Mouse (Mus musculus) forebrain, embryonic 12.5 days (tissue): ENCODE measurements around the gene Bcat1. TPM values are rescaled to one million over a fixed set of nuclear protein-coding genes. Genes with fewer than 3 reads are reported as not detected.

Experiments
- ATAC-seq: fragments of 200-750 bp; cut with Nextera tagmentation; 2 replicates; pipeline ENCODE4 v1.8.0; 2017; ENCODE audit warnings: moderate TSS enrichment; ENCODE audit not compliant: low FRiP score
- H3K27ac ChIP-seq: fragments of 300-500 bp; sonication (generic); 2 replicates; pipeline ENCODE4 v1.5.1; 2016; ENCODE audit warnings: mild to moderate bottlenecking
- H3K27me3 ChIP-seq: fragments of 300-500 bp; sonication (generic); 2 replicates; pipeline ENCODE4 v1.6.1; 2016; ENCODE audit warnings: mild to moderate bottlenecking
- H3K36me3 ChIP-seq: fragments of 300-500 bp; sonication (generic); replicated peaks from 2 replicates; pipeline ENCODE4 v1.6.1; 2016; ENCODE audit warnings: mild to moderate bottlenecking
- H3K4me1 ChIP-seq: fragments of 300-500 bp; sonication (generic); 2 replicates; pipeline ENCODE4 v1.6.1; 2016
- H3K4me2 ChIP-seq: fragments of 300-500 bp; sonication (generic); 2 replicates; pipeline ENCODE4 v1.6.1; 2016; ENCODE audit warnings: mild to moderate bottlenecking, moderate library complexity
- H3K4me3 ChIP-seq: fragments of 300-500 bp; sonication (generic); replicated peaks from 2 replicates; pipeline ENCODE4 v1.5.1; 2016; ENCODE audit warnings: mild to moderate bottlenecking
- H3K9ac ChIP-seq: fragments of 300-500 bp; sonication (generic); 2 replicates; pipeline ENCODE4 v1.6.1; 2016; ENCODE audit warnings: mild to moderate bottlenecking
- H3K9me3 ChIP-seq: fragments of 300-500 bp; sonication (generic); 2 replicates; pipeline ENCODE4 v1.6.1; 2016
- WGBS: fragments of 180-500 bp; shearing (Covaris S2); methylation state at CpG from one replicate; pipeline ENCODE4 v1.1.7; 2016; 5-methylcytosine and 5-hydroxymethylcytosine counted together
- polyA plus RNA-seq: library from polyadenylated mRNA; unstranded; fragments of >200 nt; fragmentation: Nextera tagmentation; extraction: Ambion mirVana; gene quantifications from 2 replicates; pipeline ENCODE4 v1.2.1, GENCODE M21; 2016

The Bcat1 gene
- polyA plus RNA-seq, 1 experiment from 2014 or later: 98.9 TPM

- Histone ChIP-seq H3K9me3 (no peaks in the 10 kb centered on the region), H3K4me2 (no peak overlapping the region), H3K36me3 (no peaks in the 10 kb centered on the region), H3K4me1 (no peaks in the 10 kb centered on the region), H3K27me3 (no peaks in the 10 kb centered on the region), H3K4me3 (no peak overlapping the region), H3K9ac (no peak overlapping the region), H3K27ac (no peak overlapping the region)
- WGBS: 86% methylated on average over 4 of the region's 4 CpGs
- ATAC-seq: no peak
Observed at GRCm38 (mm10) chr6:145089373-145089772, 13.4 kb upstream of the Bcat1 start.

GRCm38 (mm10) chr6:145088451-145089113 lies 12.6 kb upstream of the Bcat1 start:
- Histone ChIP-seq H3K27ac (no peak overlapping the region), H3K4me1 (no peaks in the 10 kb centered on the region), H3K36me3 (no peaks in the 10 kb centered on the region), H3K9ac (no peak overlapping the region), H3K4me2 (no peak overlapping the region), H3K4me3 (no peak overlapping the region), H3K27me3 (no peaks in the 10 kb centered on the region), H3K9me3 (no peaks in the 10 kb centered on the region)
- 49% methylated on average over 4 of the region's 4 CpGs for WGBS
- ATAC-seq: no peak

GRCm38 (mm10) chr6:145084343-145085117 lies 8.5 kb upstream of the Bcat1 start:
- H3K36me3 ChIP-seq: no peaks in the 10 kb centered on the region
- no peaks in the 10 kb centered on the region for H3K9me3 ChIP-seq
- H3K4me2 ChIP-seq: no peak overlapping the region
- H3K9ac ChIP-seq: no peak overlapping the region
- ATAC-seq: no peak
- 90% methylated on average over 8 of the region's 8 CpGs for WGBS
- H3K27ac ChIP-seq: no peak overlapping the region
- H3K4me3 ChIP-seq: no peak overlapping the region
- no peaks in the 10 kb centered on the region for H3K4me1 ChIP-seq
- H3K27me3 ChIP-seq: no peaks in the 10 kb centered on the region

GRCm38 (mm10) chr6:145081721-145082120 lies 5.7 kb upstream of the Bcat1 start:
- H3K4me2 ChIP-seq: no peak overlapping the region
- no peaks in the 10 kb centered on the region for H3K9me3 ChIP-seq
- H3K4me1 ChIP-seq: no peaks in the 10 kb centered on the region
- H3K27me3 ChIP-seq: no peaks in the 10 kb centered on the region
- H3K9ac ChIP-seq: no peak overlapping the region
- no peak overlapping the region for H3K27ac ChIP-seq
- ATAC-seq: no peak
- H3K36me3 ChIP-seq: no peaks in the 10 kb centered on the region
- 73% methylated on average over 4 of the region's 4 CpGs for WGBS
- H3K4me3 ChIP-seq: no peak overlapping the region

GRCm38 (mm10) chr6:145079087-145079759 lies 3.2 kb upstream of the Bcat1 start:
- no peak overlapping the region for H3K27ac ChIP-seq
- ATAC-seq: no peak
- 87% methylated on average over 9 of the region's 9 CpGs for WGBS
- H3K27me3 ChIP-seq: 0 out of 2 replicates have a peak, but pooled peaks cover 3% of the 10 kb centered on the region
- no peak overlapping the region for H3K4me2 ChIP-seq
- H3K4me3 ChIP-seq: no peak overlapping the region
- no peaks in the 10 kb centered on the region for H3K9me3 ChIP-seq
- peaks cover 7% of the 10 kb centered on the region; the same call in 1 of the 2 replicates for H3K4me1 ChIP-seq
- no peaks in the 10 kb centered on the region for H3K36me3 ChIP-seq
- no peak overlapping the region for H3K9ac ChIP-seq

GRCm38 (mm10) chr6:145076286-145076685 lies 302 bp upstream of the Bcat1 start:
- Histone ChIP-seq H3K4me3 (peak overlapping the region; percentile 53), H3K4me1 (peaks cover 7% of the 10 kb centered on the region; the same call in 1 of the 2 replicates), H3K4me2 (peak overlapping the region; percentile 91), H3K9ac (0 out of 2 replicates have a peak overlapping the region, but pooled peaks have one; percentile 74), H3K27ac (no peak overlapping the region), H3K27me3 (0 out of 2 replicates have a peak, but pooled peaks cover 3% of the 10 kb centered on the region), H3K36me3 (no peaks in the 10 kb centered on the region), H3K9me3 (no peaks in the 10 kb centered on the region)
- peak; percentile 57; the same call in 1 of the 2 replicates for ATAC-seq
- 14% methylated on average over 9 of the region's 9 CpGs for WGBS

GRCm38 (mm10) chr6:145075088-145075547 lies 866 bp downstream of the Bcat1 start:
- H3K4me2 ChIP-seq: peak overlapping the region; percentile 91
- 0 out of 2 replicates have a peak, but pooled peaks cover 3% of the 10 kb centered on the region for H3K27me3 ChIP-seq
- peak; percentile 69 for ATAC-seq
- no peaks in the 10 kb centered on the region for H3K9me3 ChIP-seq
- H3K4me1 ChIP-seq: peaks cover 7% of the 10 kb centered on the region; the same call in 1 of the 2 replicates
- WGBS: under 1% methylated on average over 20 of the region's 20 CpGs
- H3K4me3 ChIP-seq: peak overlapping the region; percentile 53
- no peaks in the 10 kb centered on the region for H3K36me3 ChIP-seq
- H3K27ac ChIP-seq: no peak overlapping the region
- peak overlapping the region; percentile 74 for H3K9ac ChIP-seq

GRCm38 (mm10) chr6:145074461-145074860 lies 1.5 kb downstream of the Bcat1 start:
- Histone ChIP-seq H3K4me2 (peak overlapping the region; percentile 91), H3K36me3 (no peaks in the 10 kb centered on the region), H3K9me3 (no peaks in the 10 kb centered on the region), H3K27me3 (0 out of 2 replicates have a peak, but pooled peaks cover 3% of the 10 kb centered on the region), H3K27ac (no peak overlapping the region), H3K4me1 (peaks cover 7% of the 10 kb centered on the region; the same call in 1 of the 2 replicates), H3K9ac (no peak overlapping the region), H3K4me3 (0 out of 2 replicates have a peak overlapping the region, but pooled peaks have one; percentile 11)
- no peak for ATAC-seq

GRCm38 (mm10) chr6:145069921-145070320 lies 6.1 kb downstream of the Bcat1 start:
- WGBS: 79% methylated on average over 2 of the region's 2 CpGs
- Histone ChIP-seq H3K36me3 (no peaks in the 10 kb centered on the region), H3K27me3 (no peaks in the 10 kb centered on the region), H3K4me2 (no peak overlapping the region), H3K9ac (no peak overlapping the region), H3K9me3 (no peaks in the 10 kb centered on the region), H3K4me1 (0 out of 2 replicates have a peak, but pooled peaks cover 3% of the 10 kb centered on the region), H3K4me3 (no peak overlapping the region), H3K27ac (no peak overlapping the region)
- ATAC-seq: no peak

- Histone ChIP-seq H3K36me3 (no peaks in the 10 kb centered on the region), H3K27me3 (no peaks in the 10 kb centered on the region), H3K4me3 (no peak overlapping the region), H3K27ac (no peak overlapping the region), H3K9ac (no peak overlapping the region), H3K9me3 (no peaks in the 10 kb centered on the region), H3K4me2 (no peak overlapping the region), H3K4me1 (0 out of 2 replicates have a peak, but pooled peaks cover under 1% of the 10 kb centered on the region)
- 97% methylated on average over 7 of the region's 7 CpGs for WGBS
- ATAC-seq: no peak
Observed at GRCm38 (mm10) chr6:145069397-145069796, 6.6 kb downstream of the Bcat1 start.

GRCm38 (mm10) chr6:145067679-145068078 lies 8.3 kb downstream of the Bcat1 start:
- H3K4me1 ChIP-seq: peaks cover 6% of the 10 kb centered on the region; the same call in 1 of the 2 replicates
- H3K4me3 ChIP-seq: no peak overlapping the region
- 90% methylated on average over 8 of the region's 8 CpGs for WGBS

GRCm38 (mm10) chr6:145066416-145066815 lies 9.6 kb downstream of the Bcat1 start:
- H3K9me3 ChIP-seq: no peaks in the 10 kb centered on the region
- no peaks in the 10 kb centered on the region for H3K36me3 ChIP-seq
- H3K9ac ChIP-seq: no peak overlapping the region
- no peak overlapping the region for H3K4me3 ChIP-seq
- H3K27me3 ChIP-seq: no peaks in the 10 kb centered on the region
- 87% methylated on average over 6 of the region's 6 CpGs for WGBS
- H3K4me1 ChIP-seq: peaks cover 6% of the 10 kb centered on the region; the same call in 1 of the 2 replicates
- H3K27ac ChIP-seq: no peak overlapping the region
- ATAC-seq: no peak
- no peak overlapping the region for H3K4me2 ChIP-seq

More at GRCm38 (mm10) chr6:145067679-145068078, 8.3 kb downstream of the Bcat1 start:
- H3K4me2 ChIP-seq: no peak overlapping the region
- H3K9ac ChIP-seq: no peak overlapping the region
- no peaks in the 10 kb centered on the region for H3K9me3 ChIP-seq
- H3K36me3 ChIP-seq: no peaks in the 10 kb centered on the region
- no peak for ATAC-seq
- no peak overlapping the region for H3K27ac ChIP-seq
- H3K27me3 ChIP-seq: no peaks in the 10 kb centered on the region
